Mouse (Mus musculus) limb, embryonic 10.5 days (tissue): ENCODE measurements around the gene Ttc39b. TPM values are rescaled to one million over a fixed set of nuclear protein-coding genes. Genes with fewer than 3 reads are reported as not detected.

Experiments
- DNase-seq: peaks from one replicate; pipeline ENCODE4 v3.0.0-alpha.2; 2017; ENCODE audit warnings: low spot score
- H3K27ac ChIP-seq: fragments of 300-500 bp; sonication (generic); 2 replicates; pipeline ENCODE4 v1.5.1; 2016; ENCODE audit warnings: mild to moderate bottlenecking
- H3K27me3 ChIP-seq: fragments of 300-500 bp; sonication (generic); 2 replicates; pipeline ENCODE4 v1.6.1; 2016; ENCODE audit warnings: low read depth, mild to moderate bottlenecking; ENCODE audit not compliant: poor library complexity, severe bottlenecking
- H3K36me3 ChIP-seq: fragments of 300-500 bp; sonication (generic); 2 replicates; pipeline ENCODE4 v1.6.1; 2016; ENCODE audit warnings: mild to moderate bottlenecking, moderate library complexity
- H3K4me1 ChIP-seq: fragments of 300-500 bp; sonication (generic); 2 replicates; pipeline ENCODE4 v1.6.1; 2016
- H3K4me3 ChIP-seq: fragments of 300-500 bp; sonication (generic); 2 replicates; pipeline ENCODE4 v1.5.1; 2016; ENCODE audit warnings: mild to moderate bottlenecking, moderate library complexity
- H3K9me3 ChIP-seq: fragments of 300-500 bp; sonication (generic); replicated peaks from 2 replicates; pipeline ENCODE4 v1.6.1; 2016; ENCODE audit warnings: mild to moderate bottlenecking
- WGBS: fragments of 180-500 bp; shearing (Covaris S2); methylation state at CpG from one replicate; pipeline ENCODE4 v1.1.7; 2016; 5-methylcytosine and 5-hydroxymethylcytosine counted together
- polyA plus RNA-seq: library from polyadenylated mRNA; unstranded; fragments of >200 nt; fragmentation: Nextera tagmentation; extraction: Ambion mirVana; gene quantifications from 2 replicates; pipeline ENCODE4 v1.2.1, GENCODE M21; 2016

Gene Ttc39b
- polyA plus RNA-seq, 1 experiment from 2014 or later: 2.1 TPM

GRCm38 (mm10) chr4:83211709-83212108, 112.3 kb downstream of the Ttc39b start:
- no peak for DNase-seq
- Histone ChIP-seq H3K4me3 (no peak overlapping the region), H3K27ac (peak overlapping the region; percentile 72; the same call in 1 of the 2 replicates), H3K36me3 (no peaks in the 10 kb centered on the region), H3K9me3 (no peaks in the 10 kb centered on the region), H3K4me1 (peaks cover 23% of the 10 kb centered on the region), H3K27me3 (no peaks in the 10 kb centered on the region)
- 54% methylated on average over 12 of the region's 12 CpGs for WGBS

DNA sequence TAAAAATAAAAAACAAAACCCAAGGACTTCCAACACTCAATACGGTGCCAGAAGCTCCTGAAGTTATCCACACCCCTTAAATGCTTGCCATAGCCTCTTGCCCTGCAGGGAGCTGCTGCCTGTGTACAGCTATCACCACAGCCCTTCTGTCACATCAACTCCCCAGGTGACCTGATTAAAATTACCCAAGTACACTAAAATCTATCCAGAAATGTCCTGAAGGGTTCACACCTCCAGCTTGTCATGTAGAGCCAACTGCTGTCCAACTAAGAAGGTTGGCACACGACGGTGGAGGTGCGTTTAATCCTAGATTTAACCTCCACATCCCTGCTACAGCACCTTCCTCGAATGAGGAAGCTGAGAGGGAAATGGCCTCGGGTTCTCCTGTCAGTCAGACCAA, 113.6 kb downstream of the Ttc39b start:
- no peaks in the 10 kb centered on the region for H3K27me3 ChIP-seq
- WGBS: 88% methylated on average over 6 of the region's 6 CpGs
- no peaks in the 10 kb centered on the region for H3K36me3 ChIP-seq
- peaks cover 14% of the 10 kb centered on the region for H3K4me1 ChIP-seq
- no peak overlapping the region for H3K4me3 ChIP-seq
- H3K9me3 ChIP-seq: no peaks in the 10 kb centered on the region
- no peak for DNase-seq
- no peak overlapping the region for H3K27ac ChIP-seq

DNA sequence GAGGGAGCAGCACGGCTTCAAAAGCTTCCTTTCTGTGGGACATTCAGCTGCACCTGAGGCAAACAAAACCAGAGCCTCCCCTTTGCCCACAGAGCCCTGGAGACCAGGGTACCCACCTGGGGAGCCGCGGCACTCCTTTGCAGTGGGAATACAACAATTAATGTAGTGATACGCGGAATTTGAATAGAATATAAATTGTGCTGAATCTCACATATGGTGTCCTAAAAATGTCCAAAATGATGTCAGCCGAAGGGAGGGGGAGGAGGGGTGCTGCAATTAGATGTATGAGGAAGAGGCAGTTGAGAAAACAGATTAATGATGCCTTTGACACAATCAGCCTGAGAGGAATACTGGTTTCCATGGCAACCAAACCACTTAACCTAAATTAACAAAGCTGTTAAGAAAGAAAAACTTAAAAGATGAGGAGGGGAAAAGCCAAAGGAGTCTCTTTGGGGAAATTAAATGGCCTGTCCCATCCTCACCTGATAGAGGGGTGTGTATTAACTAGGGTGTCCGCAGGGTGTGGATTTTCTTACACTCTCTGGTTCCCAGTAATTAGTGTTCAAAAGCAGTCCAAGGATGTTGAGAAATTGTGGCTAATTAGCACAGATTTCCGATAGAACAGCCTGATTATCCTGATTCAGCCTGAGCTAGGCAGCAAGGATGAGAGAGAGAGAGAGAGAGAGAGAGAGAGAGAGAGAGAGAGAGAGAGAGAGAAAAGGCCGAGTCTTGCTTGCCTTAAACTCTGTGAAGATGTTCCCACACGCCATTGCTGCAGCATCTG, 117.1 kb downstream of the Ttc39b start:
- WGBS: 80% methylated on average over 10 of the region's 10 CpGs
- Histone ChIP-seq H3K4me1 (peaks cover 5% of the 10 kb centered on the region), H3K4me3 (no peak overlapping the region), H3K27ac (no peak overlapping the region), H3K36me3 (no peaks in the 10 kb centered on the region), H3K27me3 (no peaks in the 10 kb centered on the region), H3K9me3 (no peaks in the 10 kb centered on the region)
- DNase-seq: no peak

GRCm38 (mm10) chr4:83206416-83206802, 117.6 kb downstream of the Ttc39b start:
- H3K9me3 ChIP-seq: no peaks in the 10 kb centered on the region
- WGBS: 96% methylated on average over 2 of the region's 2 CpGs
- no peak for DNase-seq
- no peak overlapping the region for H3K27ac ChIP-seq
- H3K27me3 ChIP-seq: no peaks in the 10 kb centered on the region
- no peaks in the 10 kb centered on the region for H3K36me3 ChIP-seq
- no peaks in the 10 kb centered on the region for H3K4me1 ChIP-seq
- no peak overlapping the region for H3K4me3 ChIP-seq

- Histone ChIP-seq H3K27me3 (no peaks in the 10 kb centered on the region), H3K36me3 (no peaks in the 10 kb centered on the region), H3K27ac (no peak overlapping the region), H3K4me3 (no peak overlapping the region), H3K9me3 (no peaks in the 10 kb centered on the region), H3K4me1 (peaks cover 14% of the 10 kb centered on the region)
- WGBS: 41% methylated on average over 8 of the region's 8 CpGs
- no peak for DNase-seq
Observed at GRCm38 (mm10) chr4:83199391-83199790, 124.7 kb downstream of the Ttc39b start.

DNA sequence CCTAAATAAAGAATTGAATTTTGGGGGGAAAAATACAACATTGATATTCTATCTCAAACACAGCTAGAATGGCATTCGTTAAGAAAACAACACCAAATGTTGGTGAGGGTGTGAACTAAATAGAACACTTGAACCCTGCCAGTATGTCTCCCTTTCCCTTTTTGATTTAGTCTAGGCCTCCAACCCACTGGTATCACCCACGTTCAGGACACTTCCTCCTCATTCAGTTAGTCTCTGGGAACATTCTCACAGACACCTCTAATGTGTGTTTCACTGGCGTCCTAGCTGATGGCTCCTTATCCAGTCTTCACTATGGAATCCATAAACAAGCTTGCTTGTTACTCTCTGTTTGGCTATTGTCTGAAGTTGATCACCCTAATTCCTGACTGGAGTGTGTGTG, 125.9 kb downstream of the Ttc39b start:
- no peak overlapping the region for H3K27ac ChIP-seq
- peaks cover 14% of the 10 kb centered on the region for H3K4me1 ChIP-seq
- H3K9me3 ChIP-seq: no peaks in the 10 kb centered on the region
- no peak overlapping the region for H3K4me3 ChIP-seq
- WGBS: 80% methylated on average over 3 of the region's 3 CpGs
- no peak for DNase-seq
- no peaks in the 10 kb centered on the region for H3K27me3 ChIP-seq
- no peaks in the 10 kb centered on the region for H3K36me3 ChIP-seq

- Histone ChIP-seq H3K4me3 (no peak overlapping the region), H3K27me3 (no peaks in the 10 kb centered on the region)
- 87% methylated on average over 2 of the region's 2 CpGs for WGBS
Observed at GRCm38 (mm10) chr4:83189736-83190135, 134.3 kb downstream of the Ttc39b start.

DNA sequence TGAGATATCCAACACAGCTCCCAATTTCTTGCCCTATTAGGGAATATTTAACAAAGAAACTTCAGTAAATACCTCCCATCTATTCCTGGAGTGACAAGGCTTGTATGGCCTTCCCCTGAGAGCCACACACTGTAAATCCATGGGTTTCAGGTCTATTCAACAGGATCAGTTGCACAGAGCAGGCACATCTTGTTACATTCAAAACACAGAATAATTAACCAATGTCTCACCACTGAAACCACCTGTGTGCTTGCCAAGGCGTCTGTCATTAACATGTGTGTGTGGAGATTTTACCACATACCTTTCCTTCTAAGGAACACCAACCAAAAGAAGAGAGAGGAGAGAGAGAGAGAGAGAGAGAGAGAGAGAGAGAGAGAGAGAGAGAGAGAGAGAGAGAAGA, 136.7 kb downstream of the Ttc39b start:
- H3K27ac ChIP-seq: no peak overlapping the region
- no peak overlapping the region for H3K4me3 ChIP-seq
- no peaks in the 10 kb centered on the region for H3K36me3 ChIP-seq
- no peaks in the 10 kb centered on the region for H3K27me3 ChIP-seq
- H3K9me3 ChIP-seq: no peaks in the 10 kb centered on the region
- H3K4me1 ChIP-seq: peaks cover 15% of the 10 kb centered on the region
- WGBS: 88% methylated on average over 1 of the region's 1 CpGs
- DNase-seq: no peak

More at GRCm38 (mm10) chr4:83189736-83190135, 134.3 kb downstream of the Ttc39b start:
- Histone ChIP-seq H3K27ac (no peak overlapping the region), H3K4me1 (no peaks in the 10 kb centered on the region), H3K36me3 (no peaks in the 10 kb centered on the region), H3K9me3 (no peaks in the 10 kb centered on the region)
- no peak for DNase-seq

GRCm38 (mm10) chr4:83186448-83186847, 137.6 kb downstream of the Ttc39b start:
- WGBS: 64% methylated on average over 6 of the region's 6 CpGs
- Histone ChIP-seq H3K4me3 (no peak overlapping the region), H3K4me1 (peaks cover 17% of the 10 kb centered on the region), H3K27ac (no peak overlapping the region), H3K36me3 (no peaks in the 10 kb centered on the region), H3K27me3 (no peaks in the 10 kb centered on the region), H3K9me3 (no peaks in the 10 kb centered on the region)
- DNase-seq: no peak

GRCm38 (mm10) chr4:83183288-83183930, 140.6 kb downstream of the Ttc39b start:
- Histone ChIP-seq H3K4me1 (peaks cover 17% of the 10 kb centered on the region), H3K36me3 (no peaks in the 10 kb centered on the region), H3K27me3 (no peaks in the 10 kb centered on the region), H3K4me3 (no peak overlapping the region), H3K27ac (peak overlapping the region; percentile 51; the same call in 1 of the 2 replicates), H3K9me3 (no peaks in the 10 kb centered on the region)
- 43% methylated on average over 9 of the region's 9 CpGs for WGBS
- DNase-seq: peak; percentile 73

DNA sequence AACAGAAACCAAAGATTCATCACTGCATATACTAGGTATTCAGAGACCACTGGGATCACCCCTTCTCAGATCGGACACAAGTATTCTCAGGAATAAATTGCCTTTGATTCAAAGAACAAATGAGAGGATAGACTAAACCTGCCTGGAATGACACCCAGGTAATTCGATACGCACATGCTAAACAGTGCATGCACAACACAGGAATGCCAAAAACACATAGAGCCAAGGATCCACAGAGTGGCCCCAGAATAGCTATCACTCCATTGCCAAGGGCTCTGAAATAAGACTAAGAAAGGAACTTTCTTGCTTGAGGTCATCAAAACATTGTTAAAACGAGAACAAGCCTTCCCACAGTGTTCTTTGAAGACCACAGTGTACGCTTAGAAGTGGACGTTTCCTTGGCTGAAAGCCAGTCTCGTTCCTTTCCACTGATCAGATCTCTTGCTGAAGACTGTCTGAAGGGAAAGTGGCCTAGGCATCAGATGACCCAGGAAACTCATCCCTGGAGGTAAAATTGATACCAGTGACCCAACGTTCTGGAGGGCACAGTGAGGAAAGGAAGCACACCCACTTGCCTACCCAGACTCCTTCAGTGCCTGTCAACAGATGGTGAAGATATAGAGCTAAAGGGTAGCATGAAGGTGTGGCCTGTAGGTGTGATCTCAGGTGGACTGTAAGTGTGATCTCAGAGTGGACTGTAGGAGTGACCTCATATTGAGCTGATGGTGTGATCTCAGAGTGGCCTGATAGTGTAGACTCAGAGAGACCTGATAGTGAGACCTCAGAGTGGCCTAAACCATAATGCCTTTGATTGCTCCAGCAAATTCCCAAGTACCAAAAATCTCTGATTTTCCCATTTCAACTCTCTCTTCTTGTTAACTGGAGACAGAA, 141.6 kb downstream of the Ttc39b start:
- WGBS: 75% methylated on average over 8 of the region's 8 CpGs
- no peak for DNase-seq

GRCm38 (mm10) chr4:83177471-83177870, 146.6 kb downstream of the Ttc39b start:
- DNase-seq: no peak
- H3K4me1 ChIP-seq: peaks cover 4% of the 10 kb centered on the region
- no peaks in the 10 kb centered on the region for H3K9me3 ChIP-seq
- no peaks in the 10 kb centered on the region for H3K27me3 ChIP-seq
- no peak overlapping the region for H3K27ac ChIP-seq
- H3K36me3 ChIP-seq: no peaks in the 10 kb centered on the region
- WGBS: 96% methylated on average over 2 of the region's 2 CpGs
- no peak overlapping the region for H3K4me3 ChIP-seq

More for the DNA sequence above, 141.6 kb downstream of the Ttc39b start:
- H3K27ac ChIP-seq: peak overlapping the region; percentile 21; the same call in 1 of the 2 replicates
- no peaks in the 10 kb centered on the region for H3K36me3 ChIP-seq
- H3K9me3 ChIP-seq: no peaks in the 10 kb centered on the region
- peaks cover 17% of the 10 kb centered on the region for H3K4me1 ChIP-seq
- H3K27me3 ChIP-seq: no peaks in the 10 kb centered on the region
- H3K4me3 ChIP-seq: no peak overlapping the region
